Mouse (Mus musculus): ENCODE measurements at regions not wholly inside any gene's neighbourhood (a gene's known extent, or its start where the extent isn't known, plus 50 kb on each side); places are given as distances from the start of the nearest gene placed in this dataset.

- TF ChIP-seq CTCF (IDR thresholded peaks at IDR 0.05; ENCODE audit: low read depth) = no peak
- TF ChIP-seq EP300 (IDR thresholded peaks at IDR 0.05; ENCODE audit: low read depth) = no peak
Observed at GRCm38 (mm10) chr6:143622161-143622560, 455.1 kb downstream of the Etnk1 start.
